Mouse (Mus musculus): ENCODE measurements around the gene Prl7a1.

DNA sequence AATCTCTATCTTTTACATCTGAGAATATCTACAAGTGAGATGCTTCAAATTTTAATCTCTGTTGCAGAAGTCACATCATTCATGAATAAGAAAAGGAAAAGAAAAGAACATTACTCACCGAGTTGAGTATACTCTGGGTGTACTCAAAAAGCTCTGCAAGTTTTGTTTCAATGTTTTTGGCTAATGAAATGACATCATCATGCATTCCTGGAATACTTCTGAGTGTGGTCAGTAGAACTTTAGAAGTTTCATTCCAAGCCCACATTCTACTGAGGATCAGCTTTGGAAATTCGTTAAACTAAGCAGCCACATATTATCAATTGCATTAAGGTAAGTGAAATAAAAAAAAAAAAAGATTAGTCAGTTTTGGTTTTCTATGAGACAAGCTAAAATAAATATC, 18.5 kb upstream of the Prl7a1 start:
- TF ChIP-seq CTCF (IDR thresholded peaks at IDR 0.05; ENCODE audit: extremely low read depth, insufficient read length, insufficient replicate concordance, low read depth, low read length) (no peak), POLR2A (IDR thresholded peaks at IDR 0.05; ENCODE audit: low read depth, low read length) (no peak)

Measured in small intestine, adult 2 months (tissue).